Mouse (Mus musculus) lung, adult 2 months (tissue): ENCODE measurements around the gene Mdp1.

Experiments
- CTCF ChIP-seq: fragments of 200-500 bp; IDR thresholded peaks from 2 replicates; pipeline ENCODE4 v1.5.1; 2011; ENCODE audit warnings: mild to moderate bottlenecking, low read length, control low read depth; ENCODE audit not compliant: insufficient read depth
- POLR2A ChIP-seq: fragments of 200-500 bp; IDR thresholded peaks from 2 replicates; pipeline ENCODE4 v1.6.1; 2011; ENCODE audit warnings: low read depth, mild to moderate bottlenecking, control low read depth, low read length, borderline replicate concordance; ENCODE audit errors: extremely low read depth

DNA sequence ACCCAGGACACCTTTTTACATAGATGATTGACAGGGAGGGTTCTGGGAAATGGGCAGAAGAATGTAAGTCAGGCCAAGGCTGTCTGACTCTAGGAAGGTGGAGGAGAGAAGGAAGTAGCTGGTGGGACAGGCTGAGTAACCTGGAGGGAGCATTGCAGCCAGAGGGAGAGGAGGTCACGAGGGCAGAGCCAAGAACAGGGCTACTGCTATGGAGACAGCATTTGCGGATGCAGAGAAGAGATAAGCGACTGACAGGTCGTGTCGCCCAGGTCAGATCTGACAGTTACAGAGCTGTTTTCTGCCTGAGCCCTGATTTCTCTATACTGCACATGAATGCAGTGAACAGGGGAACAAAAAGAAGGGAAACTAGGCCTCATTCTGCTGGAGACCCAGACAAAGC, 47.1 kb upstream of the Mdp1 start:
- TF ChIP-seq CTCF (no peak), POLR2A (no peak)
